Mouse (Mus musculus) adrenal gland, adult 8-10 months (tissue): ENCODE measurements around the gene Spock3. TPM values are rescaled to one million over a fixed set of nuclear protein-coding genes. Genes with fewer than 3 reads are reported as not detected.
"Not testable (repeated sequence)": the region's sequence is repeated elsewhere in the genome, so short reads cannot be mapped to it uniquely, and the experiment has no call there.

Source experiments
- DNase-seq: peaks from one replicate; pipeline ENCODE4 v3.0.0; 2022
- total RNA-seq, 4 experiments: library from RNA; stranded (reverse); gene quantifications; 2 replicates each; pipeline ENCODE4 v1.2.4; 2022

The Spock3 gene
- total RNA-seq = 1 to 10 TPM; 4.4 to 7.6 (median 4.9) TPM

DNA sequence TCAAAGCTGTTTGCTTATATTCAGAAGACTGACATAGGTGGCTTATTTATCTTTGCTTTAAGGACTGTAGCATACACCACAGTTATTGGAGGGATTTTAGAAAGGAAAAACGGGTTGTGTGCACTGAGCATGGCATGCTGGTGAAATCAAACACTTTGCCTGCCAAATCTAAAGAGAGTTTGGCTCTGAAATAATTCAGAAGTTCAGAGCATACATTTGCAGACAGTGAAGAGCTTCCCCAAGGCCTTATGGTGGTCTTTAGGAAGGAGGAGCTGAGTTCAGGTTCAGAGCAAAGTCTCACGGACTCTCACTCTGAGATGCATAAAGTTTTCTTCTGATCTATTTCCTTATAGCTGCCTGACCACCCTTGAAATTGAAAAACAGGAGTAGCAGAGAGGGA is at the start of gene Spock3:
TSS of gene Spock3 (plus strand) at position 301 of the 400 bp plus-strand sequence.
- no peak for DNase-seq

DNA sequence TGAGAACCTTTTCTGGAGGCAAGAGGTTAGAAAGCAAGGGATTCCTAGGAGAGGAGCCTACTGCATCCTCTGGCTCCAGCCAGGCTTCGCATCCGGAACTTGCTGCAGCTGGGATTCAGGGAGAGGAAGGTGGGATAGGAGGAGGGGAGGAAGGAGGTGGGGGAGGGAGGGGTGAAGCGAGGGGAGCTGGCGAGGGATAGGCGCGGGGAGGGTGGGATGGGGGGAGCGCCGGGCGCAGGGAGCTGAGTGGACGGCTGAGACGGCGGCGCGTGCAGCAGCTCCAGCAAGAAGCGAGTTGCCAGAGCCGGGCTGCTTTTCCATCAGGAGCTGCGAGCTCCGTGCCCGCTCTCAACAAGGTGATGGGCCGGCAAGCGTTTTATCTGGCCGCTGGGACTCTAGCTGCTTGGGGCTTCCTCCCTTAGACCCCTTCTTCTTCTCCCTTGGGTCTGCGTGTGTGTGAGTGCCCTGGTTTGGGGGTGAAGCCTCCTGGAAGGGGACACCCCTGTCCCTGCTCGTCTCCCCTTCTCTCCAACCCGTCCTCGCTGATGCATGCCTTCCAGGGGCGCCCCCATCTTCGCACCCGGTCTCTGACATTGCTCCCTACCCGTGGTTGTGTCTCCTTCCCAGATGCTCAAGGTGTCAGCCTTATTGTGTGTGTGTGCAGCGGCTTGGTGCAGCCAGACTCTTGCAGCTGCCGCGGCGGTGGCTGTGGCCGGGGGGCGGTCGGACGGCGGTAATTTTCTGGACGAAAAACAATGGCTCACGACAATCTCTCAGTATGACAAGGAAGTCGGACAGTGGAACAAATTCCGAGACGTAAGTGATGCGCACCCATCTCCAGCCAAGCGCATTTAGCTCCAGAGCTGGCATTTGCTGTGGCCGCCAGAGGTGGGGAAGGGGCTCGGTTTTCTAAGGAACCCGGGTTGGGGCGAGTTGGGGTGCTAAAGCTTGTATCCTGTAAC is 645 bp downstream of the Spock3 start:
- DNase-seq = no peak

DNA sequence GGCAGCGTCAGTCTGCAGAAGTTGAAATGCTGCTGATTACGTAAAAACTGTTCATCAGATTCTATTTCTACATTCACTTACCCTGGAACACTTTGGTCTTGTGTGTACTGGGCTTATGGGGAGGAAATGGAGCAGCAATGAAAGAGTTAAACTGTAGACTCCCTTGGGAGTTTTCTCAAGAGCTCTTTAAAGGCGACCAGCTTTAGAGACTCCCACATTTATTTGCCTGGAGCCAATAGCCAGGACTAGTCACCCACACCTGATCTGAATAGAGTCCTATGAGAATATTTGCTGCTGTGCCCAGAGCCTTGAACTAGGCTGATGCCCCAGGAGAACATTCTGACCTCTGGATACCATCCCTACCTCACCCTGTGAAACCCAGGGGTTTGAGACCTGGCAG is 1.7 kb downstream of the Spock3 start:
- no peak for DNase-seq

DNA sequence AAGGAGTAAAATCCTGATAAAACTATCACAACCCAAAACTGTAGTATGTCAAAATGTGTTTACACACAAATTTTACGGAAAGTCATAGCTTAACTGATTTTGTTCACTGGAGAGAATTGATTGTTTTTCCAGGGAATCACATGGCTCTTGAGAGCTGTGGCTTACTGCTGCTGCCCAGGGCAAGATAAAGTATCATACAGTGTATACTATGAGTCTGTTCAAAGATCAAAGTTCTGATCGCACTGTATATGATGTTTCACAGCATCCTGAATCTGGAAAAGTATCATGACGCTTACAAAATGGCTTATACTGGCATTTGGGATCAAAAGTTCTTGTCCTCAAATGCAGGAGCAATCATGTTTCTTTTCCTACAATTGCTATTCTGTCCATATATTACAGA is 11.8 kb downstream of the Spock3 start:
- DNase-seq = no peak

DNA sequence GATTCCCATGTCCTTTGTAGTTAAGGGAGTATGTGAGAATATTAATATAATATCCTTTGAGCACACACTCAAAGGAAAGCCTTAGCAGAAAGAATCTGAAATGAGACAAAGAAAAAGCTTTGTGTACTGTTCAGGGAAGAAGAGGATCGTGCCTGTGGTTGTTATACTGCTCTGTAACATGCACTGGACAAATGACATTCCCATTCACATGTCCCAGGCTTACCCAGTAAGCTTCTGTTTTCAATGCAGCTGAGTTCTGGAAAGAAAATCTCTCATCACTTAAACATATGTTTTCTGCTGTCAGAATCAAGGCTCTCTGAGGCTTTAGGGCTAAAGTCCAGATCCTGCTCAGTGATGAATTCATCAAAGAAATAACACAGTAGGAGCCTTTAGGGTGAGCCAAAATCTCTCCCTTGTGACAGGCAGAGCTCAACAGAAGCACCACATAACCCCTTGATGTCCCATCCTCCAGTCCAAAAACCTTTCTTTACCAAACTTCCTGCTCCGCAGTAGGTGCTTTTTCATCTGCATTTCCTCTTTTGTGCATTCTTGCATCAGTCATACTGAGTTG is 19.1 kb downstream of the Spock3 start:
- no peak for DNase-seq

DNA sequence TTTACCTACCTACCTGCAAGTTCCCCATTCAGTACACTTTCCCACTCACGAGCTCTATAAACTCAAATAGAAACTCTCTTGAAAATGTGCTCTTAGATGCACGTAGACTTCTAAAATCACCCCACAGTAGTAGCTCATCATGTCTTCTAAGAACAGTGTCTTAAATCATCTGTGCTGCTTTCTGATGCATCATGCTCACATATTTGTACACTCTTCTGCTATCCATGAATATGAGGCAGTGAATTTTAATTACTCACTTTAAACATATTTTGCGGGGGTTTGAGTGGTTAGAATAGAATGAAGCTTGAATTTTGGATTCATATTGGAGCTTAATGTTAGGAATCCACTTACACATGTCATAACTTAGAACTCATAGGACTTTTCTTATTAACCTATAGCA is 138.2 kb downstream of the Spock3 start:
- DNase-seq = no peak

DNA sequence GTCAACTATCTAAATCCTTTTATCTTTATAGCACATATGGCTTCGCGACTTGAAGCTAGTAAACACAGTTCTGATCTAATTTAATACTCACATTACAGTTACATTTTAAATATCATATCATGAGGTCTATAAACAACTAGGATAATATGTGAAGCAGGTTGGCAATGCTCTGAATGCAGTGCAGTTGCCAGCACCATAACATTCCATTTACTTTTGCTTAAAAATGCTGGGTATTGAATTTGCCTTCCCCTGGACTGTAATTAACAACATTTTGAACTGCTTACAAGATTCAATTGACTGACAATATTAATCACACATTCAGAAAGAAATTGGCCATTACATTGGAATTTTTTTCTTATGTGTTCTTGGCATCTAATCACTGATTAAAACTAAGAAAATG is 147.4 kb downstream of the Spock3 start:
- no peak for DNase-seq

DNA sequence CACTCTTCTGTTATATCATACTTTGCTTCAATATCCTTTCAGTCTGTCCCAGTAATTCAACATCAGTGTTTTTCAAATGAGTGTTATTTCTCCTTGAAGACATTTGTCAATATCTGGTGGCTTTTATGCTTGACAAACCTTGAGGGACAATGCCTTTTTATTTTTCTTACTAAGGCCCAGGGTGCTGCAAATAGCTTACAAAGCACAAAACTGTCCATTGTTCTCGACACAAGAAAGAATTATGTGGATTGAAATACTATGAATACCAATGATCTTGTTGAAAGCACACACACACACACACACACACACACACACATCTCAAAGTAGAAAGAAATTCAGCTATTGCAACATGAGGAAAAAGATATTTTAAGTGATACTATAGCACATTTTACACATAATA is 159.0 kb downstream of the Spock3 start:
- no peak for DNase-seq

DNA sequence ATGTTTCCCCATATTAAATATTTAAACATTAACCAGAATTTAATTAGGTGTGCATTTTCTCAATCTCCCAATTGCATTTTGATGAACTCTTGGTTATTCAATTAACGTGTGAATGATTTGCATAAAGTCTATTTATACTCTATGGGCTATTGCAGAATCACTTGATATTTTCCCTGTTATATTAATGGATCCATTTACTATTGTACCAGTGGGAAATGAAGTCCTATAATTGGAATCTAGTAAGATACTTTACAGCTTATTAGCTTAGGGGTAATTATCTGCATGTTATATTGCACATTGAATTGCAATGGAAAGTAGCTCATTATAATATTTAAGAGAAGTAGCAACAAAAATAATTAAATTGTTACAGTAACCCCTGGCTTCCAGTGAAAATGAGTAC is 162.1 kb downstream of the Spock3 start:
- DNase-seq = no peak

DNA sequence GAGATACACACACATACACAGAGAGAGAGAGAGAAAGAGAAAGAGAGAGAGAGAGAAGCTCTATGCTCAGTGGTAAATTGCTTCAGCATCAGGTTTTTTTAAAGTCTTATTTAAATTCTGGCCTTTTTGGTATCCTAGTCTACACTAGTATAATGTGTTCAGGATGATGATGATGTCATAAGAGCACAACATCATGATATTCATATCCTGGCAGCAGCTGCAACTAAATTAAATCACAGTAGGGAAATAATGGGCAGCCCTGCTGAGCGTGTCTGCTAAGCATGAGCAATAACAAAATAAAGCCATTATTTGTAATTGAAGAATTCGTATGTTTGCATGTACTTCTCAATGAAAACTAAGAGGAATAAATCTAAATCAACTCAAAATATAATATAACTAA is 169.7 kb downstream of the Spock3 start:
- no peak for DNase-seq

DNA sequence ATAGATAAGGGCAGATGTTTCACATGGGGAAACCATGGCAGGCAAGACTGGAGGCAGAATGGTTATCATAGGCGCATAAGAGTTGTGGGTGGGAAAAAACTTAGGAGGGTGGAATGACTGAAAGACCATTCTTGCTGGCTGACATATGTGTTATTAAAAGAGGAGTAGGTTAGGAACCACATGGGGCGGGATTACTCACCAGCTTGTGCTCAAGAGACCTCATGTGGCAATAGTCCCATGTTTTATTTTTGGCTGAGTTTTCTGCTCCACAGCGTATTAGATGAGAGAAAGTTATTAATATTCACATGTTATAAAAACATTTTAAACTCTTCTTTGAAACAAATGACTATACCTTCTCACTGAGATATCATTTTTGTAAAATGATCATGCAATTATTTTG is 184.6 kb downstream of the Spock3 start:
- DNase-seq = no peak

DNA sequence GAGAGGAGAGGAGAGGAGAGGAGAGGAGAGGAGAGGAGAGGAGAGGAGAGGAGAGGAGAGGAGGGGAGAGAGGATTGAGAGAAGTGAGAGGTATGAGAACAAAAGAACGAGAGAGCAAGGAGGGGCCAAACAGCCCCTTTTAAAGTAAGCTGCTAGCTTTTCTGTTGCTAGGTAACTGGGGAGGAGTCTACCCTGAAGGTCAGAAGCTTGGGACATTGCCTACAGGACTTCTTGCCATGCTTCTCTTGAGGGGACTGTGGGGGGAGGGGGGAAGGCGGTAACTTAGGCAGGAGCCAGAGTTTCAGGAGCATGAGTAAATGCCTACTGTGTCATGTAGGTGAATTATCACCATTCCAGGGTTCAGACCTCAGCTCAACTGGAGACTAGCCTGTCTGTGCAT is 213.1 kb downstream of the Spock3 start:
- DNase-seq = not testable (repeated sequence)

DNA sequence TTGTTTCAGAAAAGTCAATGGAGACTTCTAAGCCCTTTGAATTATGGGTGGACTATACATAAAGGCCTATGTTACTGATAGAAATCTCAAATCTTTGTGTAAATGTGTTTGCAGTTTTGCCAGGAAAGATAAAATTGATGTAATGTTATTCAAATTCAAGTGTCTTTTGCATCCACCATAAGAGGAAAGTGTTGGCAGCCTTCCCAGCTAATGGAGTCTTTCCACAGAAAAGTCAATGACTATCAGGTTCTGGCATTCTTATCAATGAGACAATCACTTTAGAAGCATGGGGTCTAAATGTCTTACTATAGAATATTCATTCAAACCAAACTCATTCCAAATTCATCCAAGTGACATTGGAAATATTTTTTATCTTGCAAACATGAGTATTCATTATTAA is 214.5 kb downstream of the Spock3 start:
- no peak for DNase-seq

DNA sequence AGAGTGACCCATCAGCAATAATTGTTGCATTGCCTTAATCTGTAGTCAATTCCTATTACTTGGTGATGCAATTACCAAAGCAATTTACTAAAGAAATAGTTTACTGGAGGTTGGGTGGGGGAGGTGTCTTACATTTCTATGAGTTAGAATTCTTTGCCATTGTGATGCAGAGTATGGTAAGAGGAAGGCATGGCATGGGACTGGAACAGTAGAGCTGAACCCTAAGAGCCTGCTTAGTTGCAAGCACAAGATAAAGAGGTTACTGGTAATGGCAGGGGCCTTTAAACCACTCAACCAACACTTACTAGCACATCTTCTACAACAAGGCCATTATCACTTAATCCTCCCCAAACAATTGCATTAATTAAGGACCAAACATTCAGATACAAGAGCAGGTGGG is 219.1 kb downstream of the Spock3 start:
- DNase-seq = no peak

DNA sequence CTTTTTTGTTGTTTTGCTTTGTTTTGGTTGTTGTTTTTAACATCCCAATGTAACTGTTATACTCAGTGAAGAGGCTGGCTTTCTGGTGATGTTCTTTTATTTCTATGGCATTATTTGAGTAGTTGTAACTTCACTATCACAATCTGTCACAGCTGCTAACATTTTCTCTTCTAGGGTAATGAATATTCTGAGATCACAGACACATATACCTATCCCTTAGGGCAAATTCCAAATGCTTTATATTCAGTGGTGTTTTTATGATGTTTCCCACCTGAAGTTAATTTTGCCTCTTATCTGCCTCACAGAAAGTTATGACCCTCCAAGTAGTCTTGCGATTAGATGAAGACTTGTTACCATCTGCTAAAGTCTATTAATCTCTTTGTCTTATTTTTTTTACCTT is 230.5 kb downstream of the Spock3 start:
- no peak for DNase-seq

DNA sequence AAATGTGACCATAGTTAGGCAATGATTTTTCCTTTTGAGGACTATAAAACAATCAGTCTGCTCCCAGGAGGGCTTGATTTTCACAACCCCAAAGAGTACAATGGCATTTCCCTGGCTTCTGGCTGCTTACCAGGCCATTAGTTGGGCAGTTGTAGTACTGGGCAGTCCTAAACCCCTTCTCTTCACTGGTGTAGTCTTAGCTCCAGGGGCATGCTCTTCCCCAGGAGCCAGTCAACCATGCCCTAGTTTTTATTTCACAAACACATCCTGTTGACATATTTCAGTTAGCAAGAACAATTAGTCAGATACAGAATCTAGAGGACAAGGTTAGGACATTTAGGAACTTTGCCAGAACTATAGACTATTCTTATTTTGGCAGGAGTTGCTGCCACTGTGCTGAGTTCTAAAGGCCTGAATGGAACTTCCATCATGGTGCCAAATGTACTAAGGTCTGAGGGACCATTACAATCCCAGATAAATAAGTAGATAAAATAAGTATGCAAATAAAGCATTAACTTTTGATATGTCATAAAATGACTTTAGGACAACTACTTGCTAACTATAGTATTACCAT is 308.1 kb downstream of the Spock3 start:
- no peak for DNase-seq

DNA sequence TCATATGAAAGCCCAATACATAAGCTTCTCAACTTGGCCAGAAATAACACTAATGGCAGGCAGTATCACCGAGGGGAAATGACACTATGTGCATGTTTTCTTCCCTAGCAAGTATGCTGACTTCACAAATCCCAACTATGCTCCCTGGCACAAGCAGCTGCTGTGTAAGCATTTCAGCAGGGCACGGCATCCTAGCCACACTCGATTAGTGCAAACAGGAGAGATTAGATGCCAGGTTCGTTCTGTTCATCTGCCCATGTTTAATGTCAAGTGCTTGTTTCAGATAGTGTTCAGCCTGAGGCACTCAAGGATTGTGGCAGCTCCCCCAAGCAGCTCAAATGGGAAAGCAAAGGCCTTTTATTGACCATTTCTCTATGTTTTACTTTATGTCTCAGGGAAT is 311.7 kb downstream of the Spock3 start:
- DNase-seq = no peak

DNA sequence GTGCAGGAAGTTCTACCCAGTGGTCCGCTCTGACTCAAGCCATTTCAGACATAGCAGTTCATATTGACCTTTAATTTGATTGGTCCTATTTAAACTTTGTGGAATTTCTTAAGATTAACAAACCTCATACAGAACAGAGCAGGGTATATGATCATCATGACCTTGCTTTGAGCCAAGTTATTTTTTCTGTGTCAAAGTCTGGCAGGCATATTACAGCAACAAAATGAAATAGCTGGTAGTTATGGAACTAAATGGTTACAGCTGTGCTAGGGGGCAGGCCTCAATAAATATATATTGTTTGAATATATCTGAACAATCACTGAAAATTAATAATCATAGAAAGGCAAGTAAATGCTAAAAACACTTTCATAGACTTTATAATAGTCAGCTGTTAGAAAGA is 384.6 kb downstream of the Spock3 start:
- DNase-seq = no peak

DNA sequence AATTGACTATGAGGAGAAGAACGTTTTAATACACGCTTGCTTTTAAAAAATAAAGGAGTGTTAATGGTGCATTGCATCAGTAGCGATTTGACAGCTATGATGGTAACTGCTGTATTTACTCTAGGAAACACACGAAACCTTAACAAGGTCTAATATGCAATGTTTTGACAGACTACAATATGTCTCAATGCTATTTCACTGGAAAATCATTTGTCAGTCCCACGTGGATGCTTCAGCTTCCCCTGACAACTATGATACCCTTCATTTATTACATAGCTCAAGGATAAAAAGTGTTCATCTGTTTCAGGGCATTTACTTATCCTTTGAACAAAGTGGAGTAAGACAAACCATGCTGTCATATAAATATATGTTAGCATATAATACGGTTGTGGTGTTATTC is 417.8 kb downstream of the Spock3 start:
- no peak for DNase-seq

DNA sequence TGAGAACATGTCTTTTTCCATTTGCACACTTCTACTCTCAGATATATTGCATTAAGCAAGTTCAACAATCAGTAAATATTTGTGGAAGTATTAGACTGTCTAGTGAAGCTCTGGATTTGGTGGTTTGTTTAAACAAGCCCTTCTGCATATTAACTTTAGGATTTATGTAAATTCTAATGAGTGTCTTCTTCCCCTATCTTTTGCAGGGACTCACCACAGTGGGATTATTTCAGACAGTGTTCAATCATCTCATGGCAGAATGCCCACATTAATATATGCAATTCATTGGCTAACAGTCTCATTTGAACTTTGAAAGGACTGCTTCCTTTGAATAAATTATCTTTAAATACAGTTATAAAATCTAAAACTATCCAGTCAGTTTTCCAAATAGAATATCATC is 446.9 kb downstream of the Spock3 start:
- DNase-seq = no peak
